Comparison of ENCODE assay signal across 12 mouse cellular contexts in the genomic region with DNA sequence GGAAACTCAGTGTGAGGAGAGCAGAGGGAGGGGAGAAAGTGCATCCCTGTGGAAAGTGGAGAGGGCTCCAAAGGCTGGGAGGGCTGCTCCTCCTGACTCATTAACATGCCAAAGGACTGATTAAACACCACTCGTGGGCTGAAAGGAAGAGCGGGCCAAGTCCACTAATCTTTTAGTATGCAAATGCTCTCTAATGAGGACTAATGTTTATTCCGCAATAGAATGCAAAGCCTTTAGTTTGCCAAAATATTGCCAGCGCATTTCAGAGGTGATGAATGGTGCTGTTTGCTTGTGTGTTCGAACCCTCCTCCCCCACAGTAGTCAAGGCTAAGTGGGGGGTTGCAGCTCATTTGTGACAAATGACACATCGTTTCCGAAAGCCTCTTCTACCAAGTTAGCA.
DNase-seq lines count a peak whose midpoint lies in the region; ATAC-seq lines count a peak whose summit lies in the region.
"Had no signal": no experiment of that assay in that cellular context is flagged by ENCODE, and none has a peak within 500 bp of the region (broad histone marks: within the 10 kb centered on the region; RNA-seq: fewer than 3 reads in every experiment).

No protein-coding gene starts in this region.

- H3K27ac ChIP-seq in hindbrain, embryonic 13.5 days = peak overlapping the region; percentile 8; the same call in 1 of the 2 replicates
- H3K27ac ChIP-seq in neural tube, embryonic 14.5 days (ENCODE audit: low read depth, low read length) = no peak overlapping the region
- H3K27ac ChIP-seq: liver, embryonic 14.5 days had no signal

- DNase-seq in left cerebral cortex, postnatal 4 days = peak; percentile 6
- DNase-seq in left cerebral cortex, postnatal 14 days (ENCODE audit: low spot score in 2 of 2) = no peak
- peak; percentile 89 for DNase-seq in ZHBTc4 (ENCODE audit: low read depth, low spot score)
- DNase-seq in gastrocnemius, adult 18-20 months (ENCODE audit: low spot score) = no peak
- DNase-seq in right cerebral cortex, postnatal 4 days = no peak
- DNase-seq: heart, postnatal 14 days; kidney, postnatal 10 days; thymus, adult 2 months had no signal

- H3K4me1 ChIP-seq in hindbrain, embryonic 13.5 days (replicated peaks) = no peaks in the 10 kb centered on the region; the same call in 1 of the 2 replicates
- no peaks in the 10 kb centered on the region for H3K4me1 ChIP-seq in neural tube, embryonic 14.5 days (ENCODE audit: control insufficient read depth, insufficient read depth, low read length)

- no peaks in the 10 kb centered on the region for H3K36me3 ChIP-seq in hindbrain, embryonic 13.5 days
- no peaks in the 10 kb centered on the region for H3K36me3 ChIP-seq in neural tube, embryonic 14.5 days (ENCODE audit: control insufficient read depth, insufficient read depth, low read length)

- no peak overlapping the region for H3K4me2 ChIP-seq in hindbrain, embryonic 13.5 days
- no peak overlapping the region for H3K4me2 ChIP-seq in neural tube, embryonic 14.5 days (ENCODE audit: low read depth, low read length)

- no peak overlapping the region for H3K9ac ChIP-seq in hindbrain, embryonic 13.5 days
- H3K9ac ChIP-seq in neural tube, embryonic 14.5 days (replicated peaks; ENCODE audit: low read depth, low read length) = no peak overlapping the region
- H3K9ac ChIP-seq: liver, embryonic 14.5 days had no signal

- ATAC-seq in hindbrain, embryonic 13.5 days (ENCODE audit: low FRiP score) = peak; percentile 93
- peak; percentile 86 for ATAC-seq in neural tube, embryonic 14.5 days (ENCODE audit: low read depth)
- no peak for ATAC-seq in erythroblast, adult 5-6 weeks (replicated peaks; ENCODE audit: low FRiP score, poor library complexity, severe bottlenecking)

- no peaks in the 10 kb centered on the region for H3K9me3 ChIP-seq in hindbrain, embryonic 13.5 days
- no peaks in the 10 kb centered on the region for H3K9me3 ChIP-seq in neural tube, embryonic 14.5 days (ENCODE audit: control insufficient read depth, low read length)

- H3K27me3 ChIP-seq in hindbrain, embryonic 13.5 days = 0 out of 2 replicates have a peak, but pooled peaks cover 2% of the 10 kb centered on the region
- no peaks in the 10 kb centered on the region for H3K27me3 ChIP-seq in neural tube, embryonic 14.5 days (ENCODE audit: control insufficient read depth, insufficient read depth, low read length)

- H3K4me3 ChIP-seq in hindbrain, embryonic 13.5 days = no peak overlapping the region
- H3K4me3 ChIP-seq in neural tube, embryonic 14.5 days (ENCODE audit: low read depth, low read length) = no peak overlapping the region

- intact Hi-C loops in left cerebral cortex, postnatal 4 days (cut with DNase I) = no loop called here
- intact Hi-C loops in left cerebral cortex, postnatal 14 days (cut with DNase I) = no loop called here

- 8% methylated on average over 7 of the region's 7 CpGs for WGBS in hindbrain, embryonic 13.5 days
- 6% methylated on average over 7 of the region's 7 CpGs for WGBS in neural tube, embryonic 14.5 days

Comparison
In these comparisons a context has a peak if more than half of its experiments do, and no peak if none do; other contexts are left out.
1. DNase-seq: peak in left cerebral cortex, postnatal 4 days (single experiment) and ZHBTc4 (single experiment); none in left cerebral cortex, postnatal 14 days (0 of 2), gastrocnemius, adult 18-20 months (single experiment) and right cerebral cortex, postnatal 4 days (single experiment).